Mouse (Mus musculus) kidney, adult 11 months (tissue): ENCODE results near the gene Mrgpre.

Source experiments
- DNase-seq: peaks from one replicate; pipeline ENCODE4 v3.0.0; 2022

Gene Mrgpre

GRCm38 (mm10) chr7:143733746-143734145 is 50.6 kb downstream of the Mrgpre start:
- no peak for DNase-seq

DNA sequence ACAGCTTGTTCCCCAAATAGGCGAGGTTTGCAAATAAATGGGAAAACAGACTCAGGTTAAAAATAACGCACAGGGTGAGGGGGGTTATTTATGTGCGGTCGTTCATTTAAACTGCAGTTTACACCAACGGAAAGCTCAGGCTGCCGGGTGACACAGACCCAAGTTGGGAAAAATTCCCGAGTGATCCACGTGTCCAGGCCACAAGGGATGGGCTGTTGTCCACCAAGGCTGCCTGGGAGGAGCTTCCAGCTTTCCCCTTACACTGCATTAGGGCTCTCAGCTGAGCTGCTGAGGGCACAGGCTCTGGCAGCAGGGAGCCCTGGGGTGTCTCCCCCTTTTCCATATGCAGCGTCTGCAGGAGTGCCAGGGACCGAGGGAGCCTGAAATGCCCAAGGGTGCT is 54.4 kb downstream of the Mrgpre start:
- DNase-seq = peak; percentile 33
